Mouse (Mus musculus): ENCODE measurements around the gene Mrfap1. TPM values are rescaled to one million over a fixed set of nuclear protein-coding genes. Genes with fewer than 3 reads are reported as not detected.
A peak's percentile ranks its signal among the peaks of the same experiment; 100 is the strongest.
"Not testable (repeated sequence)": the region's sequence is repeated elsewhere in the genome, so short reads cannot be mapped to it uniquely, and the experiment has no call there.

Gene Mrfap1
- polyA plus RNA-seq (2014; fragmentation: Nextera tagmentation; extraction: Ambion mirVana), result 355 and 360 TPM in 2 replicates

- ATAC-seq (ENCODE audit: low FRiP score, low TSS enrichment), result peak; percentile 82
- peaks cover 13% of the 10 kb centered on the region for H3K4me1 ChIP-seq (ENCODE audit: control insufficient read depth, insufficient read depth, low read length)
- peak within 1 kb of the TSS; percentile 72 for H3K4me2 ChIP-seq (ENCODE audit: low read length)
- peak within 1 kb of the TSS; percentile 64 for H3K4me3 ChIP-seq (replicated peaks; ENCODE audit: low read depth, low read length)
- H3K9me3 ChIP-seq (ENCODE audit: control insufficient read depth, low read length); H3K27me3 ChIP-seq (ENCODE audit: control insufficient read depth, insufficient read depth, low read length): not testable (repeated sequence)
- peaks cover 13% of the 10 kb centered on the region for H3K36me3 ChIP-seq (ENCODE audit: control insufficient read depth, insufficient read depth, low read length)
- H3K27ac ChIP-seq (replicated peaks; ENCODE audit: low read depth, low read length), result peak within 1 kb of the TSS; percentile 91
- WGBS, result under 1% methylated on average over 90 of the region's 90 CpGs
- DNase-seq, result peak; percentile 98
- peak within 1 kb of the TSS; percentile 73 for H3K9ac ChIP-seq (replicated peaks; ENCODE audit: low read length)
These were observed at the start of gene Mrfap1 for GRCm38 (mm10) chr5:36796296-36797014. Gene Mrfap1, minus strand, starts transcription at chr5:36796772.

DNA sequence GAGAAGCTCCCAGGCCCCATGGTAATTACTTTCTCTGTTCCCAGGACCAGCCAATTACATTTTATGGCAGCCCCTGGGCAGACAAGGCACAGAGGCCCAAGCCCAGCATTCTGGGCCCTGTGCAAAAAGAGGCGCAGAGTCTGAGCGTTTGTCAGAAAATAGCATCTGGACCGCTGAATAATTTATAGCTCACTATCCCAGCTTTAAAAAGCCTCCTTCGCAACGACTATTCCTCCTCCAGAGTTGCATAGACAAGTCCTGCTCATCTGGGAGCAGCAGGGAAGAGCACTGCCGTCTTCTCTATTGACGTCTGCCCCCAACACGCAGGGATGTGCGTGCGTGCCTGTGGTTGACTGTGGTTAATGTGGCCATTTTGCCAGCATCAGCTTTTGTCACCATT lies 47.9 kb upstream of the Mrfap1 start:
- H3K27ac ChIP-seq (replicated peaks; ENCODE audit: low read depth, low read length), result peak overlapping the region; percentile 20; the same call in 1 of the 2 replicates

DNA sequence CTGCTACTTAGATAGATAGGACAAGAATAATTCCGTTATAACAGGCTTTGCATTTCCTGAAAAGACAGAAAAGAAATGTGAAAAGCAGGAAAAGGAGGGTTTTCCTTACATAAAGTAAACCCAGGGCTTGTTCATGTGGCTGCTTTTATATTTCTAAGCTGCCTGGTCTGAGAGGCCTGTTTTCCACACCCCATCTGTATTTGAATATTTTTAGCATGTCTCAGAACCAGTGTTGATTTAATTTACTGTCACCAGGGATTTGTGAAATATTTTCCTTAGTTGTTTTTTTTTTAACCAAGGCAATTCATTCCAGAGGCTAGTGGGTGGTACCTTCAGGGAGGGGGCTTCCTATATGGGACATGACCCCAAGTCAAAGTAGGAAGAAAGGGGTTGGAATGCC lies 45.1 kb upstream of the Mrfap1 start:
- no peak overlapping the region for H3K27ac ChIP-seq (replicated peaks; ENCODE audit: low read depth, low read length)
- WGBS, result 86% methylated on average over 1 of the region's 1 CpGs
- no peak for DNase-seq
- no peak overlapping the region for H3K4me3 ChIP-seq (replicated peaks; ENCODE audit: low read depth, low read length)
- H3K4me2 ChIP-seq (ENCODE audit: low read length), result no peak overlapping the region
- H3K27me3 ChIP-seq (ENCODE audit: control insufficient read depth, insufficient read depth, low read length), result no peaks in the 10 kb centered on the region
- H3K9me3 ChIP-seq (ENCODE audit: control insufficient read depth, low read length), result no peaks in the 10 kb centered on the region
- H3K36me3 ChIP-seq (ENCODE audit: control insufficient read depth, insufficient read depth, low read length), result no peaks in the 10 kb centered on the region
- no peak overlapping the region for H3K9ac ChIP-seq (replicated peaks; ENCODE audit: low read length)
- no peak for ATAC-seq (ENCODE audit: low FRiP score, low TSS enrichment)
- H3K4me1 ChIP-seq (ENCODE audit: control insufficient read depth, insufficient read depth, low read length), result no peaks in the 10 kb centered on the region

More for the DNA sequence above, 47.9 kb upstream of the Mrfap1 start:
- Histone ChIP-seq H3K4me2 (ENCODE audit: low read length) (no peak overlapping the region), H3K9ac (replicated peaks; ENCODE audit: low read length) (no peak overlapping the region), H3K36me3 (ENCODE audit: control insufficient read depth, insufficient read depth, low read length) (no peaks in the 10 kb centered on the region), H3K9me3 (ENCODE audit: control insufficient read depth, low read length) (no peaks in the 10 kb centered on the region), H3K4me3 (replicated peaks; ENCODE audit: low read depth, low read length) (no peak overlapping the region), H3K27me3 (ENCODE audit: control insufficient read depth, insufficient read depth, low read length) (no peaks in the 10 kb centered on the region), H3K4me1 (ENCODE audit: control insufficient read depth, insufficient read depth, low read length) (no peaks in the 10 kb centered on the region)
- peak; percentile 54 for DNase-seq
- WGBS, result 57% methylated on average over 10 of the region's 10 CpGs
- ATAC-seq (ENCODE audit: low FRiP score, low TSS enrichment), result no peak; the same call in 1 of the 2 replicates

- WGBS, result 88% methylated on average over 7 of the region's 7 CpGs
- Histone ChIP-seq H3K4me1 (ENCODE audit: control insufficient read depth, insufficient read depth, low read length) (no peaks in the 10 kb centered on the region), H3K27ac (replicated peaks; ENCODE audit: low read depth, low read length) (no peak overlapping the region), H3K4me3 (replicated peaks; ENCODE audit: low read depth, low read length) (no peak overlapping the region), H3K9ac (replicated peaks; ENCODE audit: low read length) (no peak overlapping the region), H3K36me3 (ENCODE audit: control insufficient read depth, insufficient read depth, low read length) (no peaks in the 10 kb centered on the region), H3K9me3 (ENCODE audit: control insufficient read depth, low read length) (no peaks in the 10 kb centered on the region), H3K27me3 (ENCODE audit: control insufficient read depth, insufficient read depth, low read length) (no peaks in the 10 kb centered on the region), H3K4me2 (ENCODE audit: low read length) (no peak overlapping the region)
- ATAC-seq (ENCODE audit: low FRiP score, low TSS enrichment) (no peak), DNase-seq (no peak)
These were observed 43.5 kb upstream of the Mrfap1 start for GRCm38 (mm10) chr5:36840092-36840491.

- no peaks in the 10 kb centered on the region for H3K27me3 ChIP-seq (ENCODE audit: control insufficient read depth, insufficient read depth, low read length)
- DNase-seq (no peak), ATAC-seq (ENCODE audit: low FRiP score, low TSS enrichment) (no peak)
- no peak overlapping the region for H3K9ac ChIP-seq (replicated peaks; ENCODE audit: low read length)
- 83% methylated on average over 8 of the region's 8 CpGs for WGBS
- no peak overlapping the region for H3K4me2 ChIP-seq (ENCODE audit: low read length)
- no peak overlapping the region for H3K27ac ChIP-seq (replicated peaks; ENCODE audit: low read depth, low read length)
- H3K4me1 ChIP-seq (ENCODE audit: control insufficient read depth, insufficient read depth, low read length), result no peaks in the 10 kb centered on the region
- no peaks in the 10 kb centered on the region for H3K9me3 ChIP-seq (ENCODE audit: control insufficient read depth, low read length)
- no peak overlapping the region for H3K4me3 ChIP-seq (replicated peaks; ENCODE audit: low read depth, low read length)
- H3K36me3 ChIP-seq (ENCODE audit: control insufficient read depth, insufficient read depth, low read length), result no peaks in the 10 kb centered on the region
These were observed 43.0 kb upstream of the Mrfap1 start for GRCm38 (mm10) chr5:36839602-36840001.

DNA sequence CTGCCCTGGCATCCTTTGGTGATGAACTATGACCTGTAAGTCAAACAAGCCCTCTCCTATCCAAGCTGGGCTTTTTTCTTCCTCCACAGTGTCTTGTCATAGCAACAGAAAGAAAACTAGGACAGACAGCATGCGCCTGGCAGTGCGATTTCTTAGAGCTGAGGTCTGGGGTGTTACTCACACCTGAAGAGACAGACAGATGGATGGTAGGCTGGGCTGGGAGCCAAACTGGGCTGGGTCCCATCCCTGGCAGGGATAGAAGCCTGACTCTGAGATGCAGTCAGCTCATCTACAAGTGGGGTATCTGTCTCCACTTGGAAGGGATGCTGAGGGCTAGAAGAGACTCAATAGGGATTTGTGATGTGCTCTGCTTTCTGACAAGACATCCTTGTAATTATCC lies 42.5 kb upstream of the Mrfap1 start:
- Histone ChIP-seq H3K4me2 (ENCODE audit: low read length) (no peak overlapping the region), H3K27me3 (ENCODE audit: control insufficient read depth, insufficient read depth, low read length) (no peaks in the 10 kb centered on the region), H3K9me3 (ENCODE audit: control insufficient read depth, low read length) (no peaks in the 10 kb centered on the region), H3K9ac (replicated peaks; ENCODE audit: low read length) (no peak overlapping the region), H3K36me3 (ENCODE audit: control insufficient read depth, insufficient read depth, low read length) (no peaks in the 10 kb centered on the region), H3K4me1 (ENCODE audit: control insufficient read depth, insufficient read depth, low read length) (no peaks in the 10 kb centered on the region), H3K27ac (replicated peaks; ENCODE audit: low read depth, low read length) (no peak overlapping the region), H3K4me3 (replicated peaks; ENCODE audit: low read depth, low read length) (no peak overlapping the region)
- DNase-seq, result no peak
- no peak for ATAC-seq (ENCODE audit: low FRiP score, low TSS enrichment)
- 96% methylated on average over 2 of the region's 2 CpGs for WGBS

DNA sequence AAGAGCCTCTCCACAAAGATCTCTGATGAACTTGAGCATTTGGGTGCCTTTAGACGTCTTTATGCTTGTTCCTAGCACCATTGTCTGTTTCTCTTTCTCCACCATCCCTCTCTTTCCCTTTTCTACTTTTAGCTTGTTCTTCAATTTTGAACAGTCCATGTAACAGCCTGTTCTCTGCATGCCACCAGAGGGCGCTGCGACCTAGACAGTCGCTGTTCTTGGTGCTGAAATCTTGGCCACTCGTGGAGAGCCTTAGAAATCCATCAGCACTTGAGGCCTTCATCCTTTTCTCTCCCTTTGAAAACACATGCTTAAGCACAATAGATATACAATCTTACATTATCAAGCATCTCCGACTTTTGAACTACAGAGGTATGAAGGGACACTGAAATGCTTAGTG lies 39.4 kb upstream of the Mrfap1 start:
- under 1% methylated on average over 6 of the region's 6 CpGs for WGBS
- Histone ChIP-seq H3K36me3 (ENCODE audit: control insufficient read depth, insufficient read depth, low read length) (no peaks in the 10 kb centered on the region), H3K27ac (replicated peaks; ENCODE audit: low read depth, low read length) (no peak overlapping the region), H3K4me1 (ENCODE audit: control insufficient read depth, insufficient read depth, low read length) (peaks cover 4% of the 10 kb centered on the region), H3K4me2 (ENCODE audit: low read length) (no peak overlapping the region), H3K4me3 (replicated peaks; ENCODE audit: low read depth, low read length) (no peak overlapping the region), H3K27me3 (ENCODE audit: control insufficient read depth, insufficient read depth, low read length) (no peaks in the 10 kb centered on the region), H3K9me3 (ENCODE audit: control insufficient read depth, low read length) (no peaks in the 10 kb centered on the region), H3K9ac (replicated peaks; ENCODE audit: low read length) (no peak overlapping the region)
- ATAC-seq (ENCODE audit: low FRiP score, low TSS enrichment), result no peak
- DNase-seq, result peak; percentile 91

- H3K4me1 ChIP-seq (ENCODE audit: control insufficient read depth, insufficient read depth, low read length), result peaks cover 8% of the 10 kb centered on the region
- H3K27ac ChIP-seq (replicated peaks; ENCODE audit: low read depth, low read length), result no peak overlapping the region
- H3K9me3 ChIP-seq (ENCODE audit: control insufficient read depth, low read length), result no peaks in the 10 kb centered on the region
- no peaks in the 10 kb centered on the region for H3K27me3 ChIP-seq (ENCODE audit: control insufficient read depth, insufficient read depth, low read length)
- 66% methylated on average over 7 of the region's 7 CpGs for WGBS
- H3K4me3 ChIP-seq (replicated peaks; ENCODE audit: low read depth, low read length), result no peak overlapping the region
- no peak overlapping the region for H3K9ac ChIP-seq (replicated peaks; ENCODE audit: low read length)
- DNase-seq (peak; percentile 60), ATAC-seq (ENCODE audit: low FRiP score, low TSS enrichment) (no peak)
- H3K4me2 ChIP-seq (ENCODE audit: low read length), result peak overlapping the region; percentile 65
- H3K36me3 ChIP-seq (ENCODE audit: control insufficient read depth, insufficient read depth, low read length), result 0 out of 2 replicates have a peak, but pooled peaks cover 6% of the 10 kb centered on the region
These were observed 34.7 kb upstream of the Mrfap1 start for GRCm38 (mm10) chr5:36831272-36831671.

Data from midbrain, embryonic 14.5 days (tissue).